Mouse (Mus musculus) granulocyte monocyte progenitor cell, adult 5-6 weeks (primary cell): ENCODE measurements at regions not wholly inside any gene's neighbourhood (a gene's known extent, or its start where the extent isn't known, plus 50 kb on each side); places are given as distances from the start of the nearest gene placed in this dataset.
A peak's percentile ranks its signal among the peaks of the same experiment; 100 is the strongest.

Experiments
- ATAC-seq: replicated peaks from 2 replicates; pipeline ENCODE4 v1.8.0; 2016; ENCODE audit warnings: mild to moderate bottlenecking, moderate TSS enrichment, inconsistent platforms; ENCODE audit not compliant: poor library complexity, severe bottlenecking

- no peak for ATAC-seq
Measured at GRCm38 (mm10) chr2:19714025-19714424, 56.5 kb downstream of the Otud1 start.

- peak; percentile 99 for ATAC-seq
Measured at GRCm38 (mm10) chr2:19715564-19716238, 58.1 kb downstream of the Otud1 start.

- no peak for ATAC-seq
Measured at GRCm38 (mm10) chr2:19716388-19716787, 58.8 kb downstream of the Otud1 start.

- no peak for ATAC-seq
Measured at GRCm38 (mm10) chr2:19726085-19726484, 68.5 kb downstream of the Otud1 start.

- peak; percentile 73 for ATAC-seq
Measured at GRCm38 (mm10) chr2:19726904-19727303, 69.4 kb downstream of the Otud1 start.

GRCm38 (mm10) chr2:19732922-19733859 is 75.6 kb downstream of the Otud1 start:
- no peak for ATAC-seq

- ATAC-seq, result no peak
Measured at GRCm38 (mm10) chr2:19734164-19734870, 76.8 kb downstream of the Otud1 start.

- ATAC-seq, result no peak
Measured at GRCm38 (mm10) chr2:19741508-19741907, 84.0 kb downstream of the Otud1 start.

GRCm38 (mm10) chr2:19743467-19743866 is 85.9 kb downstream of the Otud1 start:
- no peak for ATAC-seq

GRCm38 (mm10) chr2:19744986-19745660 is 87.6 kb downstream of the Otud1 start:
- ATAC-seq, result no peak

GRCm38 (mm10) chr2:19752753-19753152 is 95.2 kb downstream of the Otud1 start:
- no peak for ATAC-seq

- no peak for ATAC-seq
Measured at GRCm38 (mm10) chr2:19753479-19753878, 95.9 kb downstream of the Otud1 start.

- no peak for ATAC-seq
Measured at GRCm38 (mm10) chr2:19757910-19758309, 100.4 kb downstream of the Otud1 start.

- no peak for ATAC-seq
Measured at GRCm38 (mm10) chr2:19759169-19759568, 101.6 kb downstream of the Otud1 start.

- ATAC-seq, result no peak
Measured at GRCm38 (mm10) chr2:19759577-19759976, 102.0 kb downstream of the Otud1 start.

GRCm38 (mm10) chr2:19762996-19763395 is 105.4 kb downstream of the Otud1 start:
- ATAC-seq, result no peak

- no peak for ATAC-seq
Measured at GRCm38 (mm10) chr2:19784913-19785312, 124.7 kb upstream of the Etl4 start.

- no peak for ATAC-seq
Measured at GRCm38 (mm10) chr2:19785663-19786260, 123.8 kb upstream of the Etl4 start.

GRCm38 (mm10) chr2:19792177-19792576 is 117.4 kb upstream of the Etl4 start:
- no peak for ATAC-seq

GRCm38 (mm10) chr2:19796790-19797189 is 112.8 kb upstream of the Etl4 start:
- no peak for ATAC-seq
